Mouse (Mus musculus) embryonic facial prominence, embryonic 13.5 days (tissue): ENCODE data around the gene Dbp. TPM values are rescaled to one million over a fixed set of nuclear protein-coding genes. Genes with fewer than 3 reads are reported as not detected.

ENCODE experiments used
- ATAC-seq: fragments of 200-750 bp; cut with Nextera tagmentation; 2 replicates; pipeline ENCODE4 v1.8.0; 2017; ENCODE audit warnings: low read depth; ENCODE audit not compliant: insufficient number of reproducible peaks, insufficient read depth, low FRiP score, low TSS enrichment
- H3K27ac ChIP-seq: fragments of 300-500 bp; sonication (generic); 2 replicates; pipeline ENCODE4 v1.5.1; 2015; ENCODE audit warnings: moderate library complexity, mild to moderate bottlenecking, inconsistent platforms
- H3K27me3 ChIP-seq: fragments of 300-500 bp; sonication (generic); 2 replicates; pipeline ENCODE4 v1.6.1; 2015; ENCODE audit warnings: mild to moderate bottlenecking, inconsistent platforms
- H3K36me3 ChIP-seq: fragments of 300-500 bp; sonication (generic); 2 replicates; pipeline ENCODE4 v1.6.1; 2015; ENCODE audit warnings: mild to moderate bottlenecking, inconsistent platforms
- H3K4me1 ChIP-seq: fragments of 300-500 bp; sonication (generic); 2 replicates; pipeline ENCODE4 v1.6.1; 2015; ENCODE audit warnings: inconsistent platforms
- H3K4me2 ChIP-seq: fragments of 300-500 bp; sonication (generic); 2 replicates; pipeline ENCODE4 v1.6.1; 2015; ENCODE audit warnings: moderate library complexity, mild to moderate bottlenecking, inconsistent platforms
- H3K4me3 ChIP-seq: fragments of 300-500 bp; sonication (generic); 2 replicates; pipeline ENCODE4 v1.5.1; 2015; ENCODE audit warnings: mild to moderate bottlenecking, inconsistent platforms
- H3K9ac ChIP-seq: fragments of 300-500 bp; sonication (generic); 2 replicates; pipeline ENCODE4 v1.6.1; 2015; ENCODE audit warnings: mild to moderate bottlenecking, inconsistent platforms
- H3K9me3 ChIP-seq: fragments of 300-500 bp; sonication (generic); 2 replicates; pipeline ENCODE4 v1.6.1; 2016; ENCODE audit warnings: inconsistent platforms
- WGBS: fragments of 180-500 bp; shearing (Covaris S2); methylation state at CpG from one replicate; pipeline ENCODE4 v1.1.7; 2015; ENCODE audit warnings: mixed read lengths; 5-methylcytosine and 5-hydroxymethylcytosine counted together
- polyA plus RNA-seq: library from polyadenylated mRNA; unstranded; fragments of >200 nt; fragmentation: Nextera tagmentation; extraction: Ambion mirVana; gene quantifications from 2 replicates; pipeline ENCODE4 v1.2.1, GENCODE M21; 2015

Dbp gene
- polyA plus RNA-seq, 1 experiment from 2014 or later: 10.2 TPM

GRCm38 (mm10) chr7:45721234-45721571 lies 16.3 kb downstream of the Dbp start:
- H3K36me3 ChIP-seq: peaks cover 72% of the 10 kb centered on the region
- H3K4me3 ChIP-seq: no peak overlapping the region
- H3K4me2 ChIP-seq: no peak overlapping the region
- H3K9me3 ChIP-seq: no peaks in the 10 kb centered on the region
- ATAC-seq: no peak
- H3K4me1 ChIP-seq: peaks cover 26% of the 10 kb centered on the region
- 78% methylated on average over 7 of the region's 7 CpGs for WGBS
- H3K27me3 ChIP-seq: no peaks in the 10 kb centered on the region
- 0 out of 2 replicates have a peak overlapping the region, but pooled peaks have one; percentile 27 for H3K9ac ChIP-seq
- no peak overlapping the region; the same call in 1 of the 2 replicates for H3K27ac ChIP-seq

- Histone ChIP-seq H3K9me3 (no peaks in the 10 kb centered on the region), H3K4me3 (no peak overlapping the region), H3K27me3 (no peaks in the 10 kb centered on the region), H3K27ac (no peak overlapping the region), H3K36me3 (peaks cover 78% of the 10 kb centered on the region), H3K4me2 (no peak overlapping the region), H3K9ac (peak overlapping the region; percentile 40; the same call in 1 of the 2 replicates), H3K4me1 (peaks cover 20% of the 10 kb centered on the region)
- WGBS: 64% methylated on average over 13 of the region's 13 CpGs
- ATAC-seq: no peak
These were observed 16.9 kb downstream of the Dbp start for GRCm38 (mm10) chr7:45721642-45722347.

GRCm38 (mm10) chr7:45722348-45722713 lies 17.4 kb downstream of the Dbp start:
- no peak overlapping the region for H3K4me2 ChIP-seq
- H3K36me3 ChIP-seq: peaks cover 83% of the 10 kb centered on the region
- H3K4me3 ChIP-seq: no peak overlapping the region
- no peaks in the 10 kb centered on the region for H3K27me3 ChIP-seq
- WGBS: 85% methylated on average over 13 of the region's 13 CpGs
- no peak for ATAC-seq
- H3K27ac ChIP-seq: no peak overlapping the region
- H3K9ac ChIP-seq: peak overlapping the region; percentile 40; the same call in 1 of the 2 replicates
- peaks cover 16% of the 10 kb centered on the region for H3K4me1 ChIP-seq
- no peaks in the 10 kb centered on the region for H3K9me3 ChIP-seq

DNA sequence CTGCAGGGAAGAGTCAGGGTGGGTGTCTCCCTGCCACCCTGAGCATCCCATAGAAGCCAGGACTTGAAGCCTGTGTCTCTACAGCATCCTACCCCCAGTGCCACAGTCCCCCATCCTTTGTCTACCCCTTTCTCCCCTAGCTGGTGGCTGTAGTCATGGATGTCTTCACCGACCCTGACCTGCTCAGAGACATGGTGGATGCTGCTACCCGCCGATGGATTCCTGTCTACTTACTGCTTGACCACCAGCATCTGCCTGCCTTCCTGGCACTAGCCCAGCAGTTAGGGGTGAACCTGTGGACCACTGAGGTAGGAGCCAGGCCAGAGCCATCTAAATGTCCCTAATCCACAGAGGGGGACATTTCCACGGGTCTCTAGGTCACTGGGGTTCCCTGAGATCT lies 18.4 kb downstream of the Dbp start:
- ATAC-seq: no peak
- Histone ChIP-seq H3K27me3 (no peaks in the 10 kb centered on the region), H3K9me3 (no peaks in the 10 kb centered on the region), H3K36me3 (peaks cover 91% of the 10 kb centered on the region), H3K4me1 (peaks cover 16% of the 10 kb centered on the region), H3K4me3 (no peak overlapping the region), H3K27ac (no peak overlapping the region), H3K4me2 (no peak overlapping the region), H3K9ac (no peak overlapping the region)
- WGBS: 85% methylated on average over 4 of the region's 4 CpGs

- H3K4me2 ChIP-seq: no peak overlapping the region
- WGBS: 95% methylated on average over 14 of the region's 14 CpGs
- peaks cover 94% of the 10 kb centered on the region for H3K36me3 ChIP-seq
- H3K27ac ChIP-seq: no peak overlapping the region
- no peak overlapping the region for H3K4me3 ChIP-seq
- ATAC-seq: no peak
- H3K27me3 ChIP-seq: no peaks in the 10 kb centered on the region
- no peaks in the 10 kb centered on the region for H3K9me3 ChIP-seq
- peaks cover 14% of the 10 kb centered on the region for H3K4me1 ChIP-seq
- no peak overlapping the region for H3K9ac ChIP-seq
These were observed 18.9 kb downstream of the Dbp start for GRCm38 (mm10) chr7:45723781-45724180.

GRCm38 (mm10) chr7:45725151-45725550 lies 20.3 kb downstream of the Dbp start:
- Histone ChIP-seq H3K9ac (peak overlapping the region; percentile 49; the same call in 1 of the 2 replicates), H3K9me3 (no peaks in the 10 kb centered on the region), H3K4me1 (peaks cover under 1% of the 10 kb centered on the region), H3K4me3 (no peak overlapping the region), H3K4me2 (no peak overlapping the region), H3K36me3 (peaks cover 93% of the 10 kb centered on the region), H3K27me3 (no peaks in the 10 kb centered on the region), H3K27ac (no peak overlapping the region)
- WGBS: 92% methylated on average over 9 of the region's 9 CpGs
- ATAC-seq: no peak

- H3K4me2 ChIP-seq: no peak within 1 kb of the TSS
- H3K27me3 ChIP-seq: no peaks in the 10 kb centered on the region
- H3K27ac ChIP-seq: no peak within 1 kb of the TSS
- H3K36me3 ChIP-seq: peaks cover 87% of the 10 kb centered on the region
- H3K9me3 ChIP-seq: no peaks in the 10 kb centered on the region
- ATAC-seq: no peak
- 92% methylated on average over 11 of the region's 11 CpGs for WGBS
- no peak within 1 kb of the TSS for H3K4me3 ChIP-seq
- peak within 1 kb of the TSS; percentile 49; the same call in 1 of the 2 replicates for H3K9ac ChIP-seq
- H3K4me1 ChIP-seq: peaks cover 6% of the 10 kb centered on the region
These were observed 20.8 kb downstream of the Dbp start, which contains the start of gene Spaca4 for GRCm38 (mm10) chr7:45725713-45726112. TSS of gene Spaca4 (minus strand) at chr7:45725813.

DNA sequence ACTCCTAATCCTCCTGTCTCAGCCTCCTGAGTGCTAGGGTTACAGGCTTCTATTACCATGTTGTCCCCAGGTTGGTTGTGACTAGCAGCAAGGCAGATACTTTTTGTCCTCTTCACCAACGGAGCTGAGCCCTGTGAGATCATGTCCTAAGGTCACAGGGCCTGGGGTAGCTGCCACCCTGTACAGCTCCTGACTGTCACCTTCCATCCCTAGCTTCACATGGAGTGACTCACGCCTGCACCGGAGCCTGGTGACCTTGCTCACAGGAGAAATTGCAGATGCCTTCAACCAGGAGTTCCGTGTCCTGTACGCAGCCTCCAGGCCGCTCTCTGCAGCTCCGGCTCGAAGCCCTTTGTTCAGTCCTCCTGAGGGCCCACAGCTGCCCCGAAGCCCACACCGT lies 21.5 kb downstream of the Dbp start:
- no peak for ATAC-seq
- H3K4me2 ChIP-seq: no peak overlapping the region
- no peak overlapping the region for H3K9ac ChIP-seq
- no peak overlapping the region for H3K27ac ChIP-seq
- no peak overlapping the region for H3K4me3 ChIP-seq
- H3K9me3 ChIP-seq: no peaks in the 10 kb centered on the region
- H3K27me3 ChIP-seq: no peaks in the 10 kb centered on the region
- H3K4me1 ChIP-seq: peaks cover 13% of the 10 kb centered on the region
- peaks cover 80% of the 10 kb centered on the region for H3K36me3 ChIP-seq
- WGBS: 92% methylated on average over 10 of the region's 10 CpGs

DNA sequence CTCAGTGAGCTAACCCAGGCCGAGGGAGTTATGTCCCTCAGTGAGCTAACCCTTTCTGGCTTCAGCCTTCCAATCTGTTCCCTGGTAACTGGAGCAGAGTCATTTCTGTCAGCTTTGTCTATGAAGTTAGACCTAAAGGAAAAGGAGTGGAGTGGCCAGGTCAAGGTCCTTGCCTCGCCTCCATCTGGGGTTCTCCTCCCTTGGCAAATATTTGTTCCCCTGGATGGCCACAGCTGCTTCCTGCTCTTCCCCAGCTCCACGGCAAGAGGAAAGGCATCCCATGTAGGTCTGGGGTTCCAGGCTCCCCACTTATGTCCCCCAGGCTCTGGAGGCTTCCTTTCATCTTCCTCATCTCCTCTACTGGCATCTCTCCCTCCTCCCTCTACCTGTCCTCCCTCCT lies 22.7 kb downstream of the Dbp start:
- Histone ChIP-seq H3K36me3 (peaks cover 68% of the 10 kb centered on the region), H3K4me3 (no peak overlapping the region), H3K9ac (no peak overlapping the region), H3K9me3 (no peaks in the 10 kb centered on the region), H3K27me3 (no peaks in the 10 kb centered on the region), H3K27ac (no peak overlapping the region), H3K4me2 (no peak overlapping the region), H3K4me1 (peaks cover 13% of the 10 kb centered on the region)
- 83% methylated on average over 3 of the region's 3 CpGs for WGBS
- no peak for ATAC-seq

DNA sequence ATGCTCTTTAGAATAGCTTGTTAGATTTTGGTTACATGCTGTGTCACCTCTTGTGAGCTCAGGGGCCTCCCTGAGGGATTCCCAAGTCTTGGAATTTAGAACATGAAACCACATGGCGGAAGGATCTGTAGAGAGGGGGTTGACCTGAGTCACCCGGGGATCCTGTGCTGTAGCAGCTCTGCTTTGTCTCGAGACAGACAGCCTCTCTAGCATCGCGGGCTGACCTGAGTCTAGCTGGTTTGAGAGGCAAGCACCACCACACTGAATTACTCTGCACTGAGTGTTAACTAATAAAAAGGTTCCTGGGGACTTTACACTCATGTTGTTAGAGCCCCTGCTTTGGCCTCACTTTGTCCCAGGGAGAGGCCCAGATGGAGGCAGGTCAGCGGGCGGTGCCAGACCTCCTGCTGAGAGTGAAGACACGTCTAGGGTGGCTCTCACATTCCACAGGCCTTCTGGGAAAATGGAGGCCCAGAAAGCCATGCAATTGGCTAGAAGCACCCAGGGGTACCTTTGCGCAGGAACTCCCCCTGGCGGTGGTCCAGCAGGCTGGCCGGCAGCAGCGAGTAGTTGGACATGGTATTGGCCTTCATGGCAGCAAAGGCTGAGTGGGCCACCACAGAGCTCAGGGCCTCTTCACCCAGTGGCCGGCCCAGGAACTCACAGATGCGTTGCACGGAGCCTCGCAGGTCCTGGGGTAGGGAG lies 26.0 kb downstream of the Dbp start:
- Histone ChIP-seq H3K9me3 (no peaks in the 10 kb centered on the region), H3K36me3 (peaks cover 35% of the 10 kb centered on the region), H3K9ac (peak overlapping the region; percentile 21; the same call in 1 of the 2 replicates), H3K4me2 (peak overlapping the region; percentile 7; the same call in 1 of the 2 replicates), H3K27ac (peak overlapping the region; percentile 28; the same call in 1 of the 2 replicates), H3K4me1 (peaks cover 13% of the 10 kb centered on the region), H3K27me3 (no peaks in the 10 kb centered on the region), H3K4me3 (no peak overlapping the region)
- no peak for ATAC-seq
- WGBS: 15% methylated on average over 16 of the region's 16 CpGs

DNA sequence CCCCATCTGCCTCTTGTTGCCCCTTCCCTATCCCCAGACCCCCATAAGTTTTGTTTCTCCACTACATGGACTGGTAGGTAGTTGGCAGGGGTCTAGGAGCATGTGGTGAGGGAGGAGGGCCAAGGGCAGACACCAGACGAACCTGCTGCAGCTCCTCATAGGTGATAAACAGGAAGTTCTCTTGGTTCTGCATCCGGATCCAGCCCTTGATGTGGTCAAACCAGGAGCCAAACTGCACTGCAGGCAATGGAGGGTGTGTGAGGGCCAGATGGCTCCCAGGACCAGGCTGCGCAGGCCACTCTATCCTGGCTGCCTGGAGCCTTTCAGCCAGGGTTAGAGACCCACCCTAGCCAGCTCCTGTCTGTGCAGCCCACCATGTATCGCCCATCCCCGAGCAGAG lies 28.6 kb downstream of the Dbp start:
- Histone ChIP-seq H3K4me1 (peaks cover 13% of the 10 kb centered on the region), H3K9ac (no peak overlapping the region), H3K9me3 (no peaks in the 10 kb centered on the region), H3K36me3 (peaks cover 12% of the 10 kb centered on the region; the same call in 1 of the 2 replicates), H3K4me3 (no peak overlapping the region), H3K4me2 (no peak overlapping the region), H3K27me3 (no peaks in the 10 kb centered on the region), H3K27ac (no peak overlapping the region)
- WGBS: 85% methylated on average over 5 of the region's 5 CpGs
- ATAC-seq: no peak
